Mouse (Mus musculus) liver, postnatal 0 days (tissue): Measurements from ENCODE around the gene Srsf3. TPM values are rescaled to one million over a fixed set of nuclear protein-coding genes. Genes with fewer than 3 reads are reported as not detected.

Experiments used
- ATAC-seq: fragments of 200-750 bp; cut with Nextera tagmentation; 2 replicates; pipeline ENCODE4 v1.8.0; 2017; ENCODE audit warnings: mild to moderate bottlenecking, moderate library complexity
- DNase-seq: peaks from one replicate; pipeline ENCODE4 v3.0.0-alpha.2; 2016
- H3K27ac ChIP-seq: fragments of 300-500 bp; sonication (generic); 2 replicates; pipeline ENCODE4 v1.5.1; 2014; ENCODE audit warnings: antibody characterized with exemption, moderate library complexity, mild to moderate bottlenecking, low read depth
- H3K27me3 ChIP-seq: fragments of 300-500 bp; sonication (generic); 2 replicates; pipeline ENCODE4 v1.6.1; 2014; ENCODE audit warnings: low read length, control low read depth, mixed read lengths; ENCODE audit not compliant: insufficient read depth
- H3K36me3 ChIP-seq: fragments of 300-500 bp; sonication (generic); replicated peaks from 2 replicates; pipeline ENCODE4 v1.6.1; 2014; ENCODE audit warnings: mild to moderate bottlenecking, control low read depth, low read length, moderate library complexity, mixed read lengths; ENCODE audit not compliant: insufficient read depth
- H3K4me1 ChIP-seq: fragments of 300-500 bp; sonication (generic); 2 replicates; pipeline ENCODE4 v1.6.1; 2014; ENCODE audit warnings: antibody characterized with exemption, mild to moderate bottlenecking, control low read depth; ENCODE audit not compliant: insufficient read depth
- H3K4me2 ChIP-seq: fragments of 300-500 bp; sonication (generic); 2 replicates; pipeline ENCODE4 v1.6.1; 2014; ENCODE audit warnings: low read depth, mild to moderate bottlenecking, low read length, moderate library complexity, mixed read lengths
- H3K4me3 ChIP-seq: fragments of 300-500 bp; sonication (generic); 2 replicates; pipeline ENCODE4 v1.5.1; 2014; ENCODE audit warnings: low read depth, low read length
- H3K9ac ChIP-seq: fragments of 300-500 bp; sonication (generic); replicated peaks from 2 replicates; pipeline ENCODE4 v1.6.1; 2014; ENCODE audit warnings: mild to moderate bottlenecking, moderate library complexity
- H3K9me3 ChIP-seq: fragments of 300-500 bp; sonication (generic); 2 replicates; pipeline ENCODE4 v1.6.1; 2016; ENCODE audit warnings: mild to moderate bottlenecking, control low read depth, low read length, mixed read lengths
- CTCF ChIP-seq: sonication (generic); IDR thresholded peaks from 2 replicates; pipeline ENCODE4 v1.5.1; 2016; ENCODE audit warnings: antibody characterized with exemption, low read depth
- EP300 ChIP-seq: IDR thresholded peaks from 2 replicates; pipeline ENCODE4 v1.6.1; 2016; ENCODE audit warnings: antibody characterized with exemption, low read depth, mild to moderate bottlenecking
- WGBS: fragments of 180-500 bp; shearing (Covaris S2); extraction: QIAGEN DNeasy Blood & Tissue Kit; methylation state at CpG from one replicate; pipeline ENCODE4 v1.1.7; 2014; ENCODE audit not compliant: insufficient replicate concordance; 5-methylcytosine and 5-hydroxymethylcytosine counted together
- polyA plus RNA-seq: library from polyadenylated mRNA; unstranded; fragments of >200 nt; fragmentation: Nextera tagmentation; extraction: Ambion mirVana; gene quantifications from 2 replicates; pipeline ENCODE4 v1.2.1, GENCODE M21; 2015

Gene Srsf3
- polyA plus RNA-seq, 1 experiment from 2014 or later, result 163 TPM

DNA sequence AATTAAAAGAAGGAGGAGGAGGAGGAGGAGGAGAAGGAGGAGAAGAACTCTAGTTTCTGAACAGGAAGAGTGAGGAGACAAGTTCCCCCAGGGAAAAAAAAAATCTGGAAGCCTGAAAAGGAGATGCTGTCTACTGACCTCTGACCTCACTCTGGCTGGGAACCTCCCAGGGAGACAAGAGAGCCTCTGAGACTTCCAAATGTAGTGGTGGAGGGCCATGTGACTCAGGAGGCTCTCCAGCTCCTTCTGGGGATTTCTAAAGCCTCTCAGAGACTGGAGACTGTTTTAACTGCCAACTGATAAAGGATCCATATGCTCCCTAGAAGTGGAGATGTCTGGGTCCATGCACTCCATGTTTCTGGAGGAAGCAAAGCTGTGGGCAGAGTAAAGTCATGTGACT, 18.2 kb upstream of the Srsf3 start:
- H3K9ac ChIP-seq, result no peak overlapping the region
- no peaks in the 10 kb centered on the region for H3K36me3 ChIP-seq
- DNase-seq (no peak), ATAC-seq (no peak)
- no peak for TF ChIP-seq EP300
- TF ChIP-seq CTCF, result no peak
- 0 out of 2 replicates have a peak, but pooled peaks cover 4% of the 10 kb centered on the region for H3K4me1 ChIP-seq
- H3K9me3 ChIP-seq, result no peaks in the 10 kb centered on the region
- no peak overlapping the region for H3K4me3 ChIP-seq
- no peaks in the 10 kb centered on the region for H3K27me3 ChIP-seq
- H3K4me2 ChIP-seq, result no peak overlapping the region
- H3K27ac ChIP-seq, result no peak overlapping the region

DNA sequence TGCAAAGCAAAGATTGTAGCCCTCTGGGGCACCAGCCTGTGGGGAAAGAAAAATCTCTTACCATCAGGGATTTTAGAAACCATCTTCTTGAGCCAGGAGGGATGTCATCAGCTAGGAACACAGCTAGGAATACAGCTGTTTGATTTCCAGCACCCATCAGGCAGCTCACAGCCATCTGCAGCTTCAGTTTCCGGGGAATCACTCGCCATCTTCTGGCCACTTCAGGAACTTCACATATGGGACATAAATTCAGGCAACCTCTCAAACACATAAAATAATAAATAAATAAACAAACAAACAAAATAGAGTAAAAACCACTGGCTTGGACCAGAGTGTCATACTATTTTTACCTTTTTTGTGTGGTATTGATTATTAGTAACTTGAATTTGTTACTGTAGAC, 16.8 kb upstream of the Srsf3 start:
- Histone ChIP-seq H3K9ac (no peak overlapping the region), H3K9me3 (no peaks in the 10 kb centered on the region), H3K27me3 (no peaks in the 10 kb centered on the region), H3K4me1 (0 out of 2 replicates have a peak, but pooled peaks cover 4% of the 10 kb centered on the region), H3K4me3 (no peak overlapping the region), H3K36me3 (no peaks in the 10 kb centered on the region), H3K27ac (no peak overlapping the region), H3K4me2 (no peak overlapping the region)
- DNase-seq, result peak; percentile 68
- no peak for ATAC-seq
- peak; percentile 75 for TF ChIP-seq CTCF
- TF ChIP-seq EP300, result no peak
- 17% methylated on average over 2 of the region's 2 CpGs for WGBS

- Histone ChIP-seq H3K9ac (no peak overlapping the region), H3K27me3 (no peaks in the 10 kb centered on the region), H3K27ac (no peak overlapping the region), H3K4me2 (no peak overlapping the region), H3K4me1 (0 out of 2 replicates have a peak, but pooled peaks cover 4% of the 10 kb centered on the region), H3K9me3 (no peaks in the 10 kb centered on the region), H3K36me3 (no peaks in the 10 kb centered on the region), H3K4me3 (no peak overlapping the region)
- DNase-seq, result no peak
- TF ChIP-seq CTCF (no peak), EP300 (no peak)
- 69% methylated on average over 4 of the region's 4 CpGs for WGBS
- ATAC-seq, result no peak
Observed at GRCm38 (mm10) chr17:29016705-29017104, 15.7 kb upstream of the Srsf3 start.

- no peak overlapping the region for H3K4me2 ChIP-seq
- DNase-seq (peak; percentile 60), ATAC-seq (peak; percentile 60)
- H3K27ac ChIP-seq, result no peak overlapping the region
- no peaks in the 10 kb centered on the region for H3K27me3 ChIP-seq
- 61% methylated on average over 11 of the region's 11 CpGs for WGBS
- TF ChIP-seq EP300 (no peak), CTCF (peak; percentile 72)
- no peak overlapping the region for H3K4me3 ChIP-seq
- peaks cover 6% of the 10 kb centered on the region; the same call in 1 of the 2 replicates for H3K4me1 ChIP-seq
- no peak overlapping the region for H3K9ac ChIP-seq
- no peaks in the 10 kb centered on the region for H3K9me3 ChIP-seq
- H3K36me3 ChIP-seq, result no peaks in the 10 kb centered on the region
Observed at GRCm38 (mm10) chr17:29018292-29018984, 14.0 kb upstream of the Srsf3 start.

- Histone ChIP-seq H3K4me3 (no peak overlapping the region), H3K9me3 (no peaks in the 10 kb centered on the region), H3K4me2 (no peak overlapping the region), H3K4me1 (peaks cover 10% of the 10 kb centered on the region), H3K27me3 (no peaks in the 10 kb centered on the region), H3K27ac (no peak overlapping the region), H3K36me3 (no peaks in the 10 kb centered on the region), H3K9ac (no peak overlapping the region)
- DNase-seq, result no peak
- no peak for ATAC-seq
- WGBS, result 77% methylated on average over 7 of the region's 7 CpGs
- TF ChIP-seq CTCF (no peak), EP300 (no peak)
Observed at GRCm38 (mm10) chr17:29019391-29019790, 13.0 kb upstream of the Srsf3 start.

- TF ChIP-seq CTCF, result peak; percentile 70
- no peak for TF ChIP-seq EP300
- H3K27ac ChIP-seq, result no peak overlapping the region
- H3K4me3 ChIP-seq, result no peak overlapping the region
- H3K9me3 ChIP-seq, result no peaks in the 10 kb centered on the region
- H3K4me2 ChIP-seq, result no peak overlapping the region
- H3K36me3 ChIP-seq, result no peaks in the 10 kb centered on the region
- peak; percentile 31; the same call in 1 of the 2 replicates for ATAC-seq
- no peak overlapping the region for H3K9ac ChIP-seq
- no peaks in the 10 kb centered on the region for H3K27me3 ChIP-seq
- no peak for DNase-seq
- H3K4me1 ChIP-seq, result peaks cover 16% of the 10 kb centered on the region
Observed at GRCm38 (mm10) chr17:29020444-29020843, 12.0 kb upstream of the Srsf3 start.
